Mouse (Mus musculus) lung, postnatal 0 days (tissue): Measurements from ENCODE around the gene Magi1.

Experiments
- CTCF ChIP-seq: IDR thresholded peaks from 2 replicates; pipeline ENCODE4 v1.5.1; 2016; ENCODE audit warnings: antibody characterized with exemption, mild to moderate bottlenecking
- EP300 ChIP-seq: IDR thresholded peaks from 2 replicates; pipeline ENCODE4 v1.6.1; 2016; ENCODE audit warnings: antibody characterized with exemption, mild to moderate bottlenecking, control low read depth

DNA sequence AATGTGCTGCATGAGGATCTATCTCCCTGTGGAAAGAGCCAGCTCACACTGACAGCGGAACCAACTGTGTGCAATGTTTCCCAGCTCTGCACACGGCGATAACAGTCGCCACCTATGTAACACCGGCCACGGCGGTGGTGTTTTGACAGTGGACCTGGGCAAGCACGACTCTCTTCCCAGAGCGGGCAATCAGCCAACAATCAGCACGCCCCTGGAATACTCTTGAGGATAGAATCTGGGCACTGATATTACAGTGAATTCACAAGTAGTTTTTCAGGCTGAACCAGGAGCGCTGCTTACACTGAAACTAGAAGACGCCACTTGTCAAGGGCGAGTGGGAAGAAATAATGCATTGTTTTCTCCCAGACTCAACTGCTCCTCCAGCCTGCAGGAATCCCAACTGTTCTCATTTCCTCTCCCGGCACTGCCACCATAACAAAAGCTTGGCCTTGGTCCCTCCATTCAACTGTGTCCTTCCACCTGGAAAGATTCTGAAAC is 100.3 kb downstream of the Magi1 start:
- 0 out of 2 replicates have a peak, but pooled peaks have one; percentile 8 for TF ChIP-seq CTCF
- no peak for TF ChIP-seq EP300
